Mouse (Mus musculus): Measurements from ENCODE around the gene Zfp36l2. TPM values are rescaled to one million over a fixed set of nuclear protein-coding genes. Genes with fewer than 3 reads are reported as not detected.

The Zfp36l2 gene
- polyA plus RNA-seq, 1 experiment from 2014 or later, result 15.6 TPM

DNA sequence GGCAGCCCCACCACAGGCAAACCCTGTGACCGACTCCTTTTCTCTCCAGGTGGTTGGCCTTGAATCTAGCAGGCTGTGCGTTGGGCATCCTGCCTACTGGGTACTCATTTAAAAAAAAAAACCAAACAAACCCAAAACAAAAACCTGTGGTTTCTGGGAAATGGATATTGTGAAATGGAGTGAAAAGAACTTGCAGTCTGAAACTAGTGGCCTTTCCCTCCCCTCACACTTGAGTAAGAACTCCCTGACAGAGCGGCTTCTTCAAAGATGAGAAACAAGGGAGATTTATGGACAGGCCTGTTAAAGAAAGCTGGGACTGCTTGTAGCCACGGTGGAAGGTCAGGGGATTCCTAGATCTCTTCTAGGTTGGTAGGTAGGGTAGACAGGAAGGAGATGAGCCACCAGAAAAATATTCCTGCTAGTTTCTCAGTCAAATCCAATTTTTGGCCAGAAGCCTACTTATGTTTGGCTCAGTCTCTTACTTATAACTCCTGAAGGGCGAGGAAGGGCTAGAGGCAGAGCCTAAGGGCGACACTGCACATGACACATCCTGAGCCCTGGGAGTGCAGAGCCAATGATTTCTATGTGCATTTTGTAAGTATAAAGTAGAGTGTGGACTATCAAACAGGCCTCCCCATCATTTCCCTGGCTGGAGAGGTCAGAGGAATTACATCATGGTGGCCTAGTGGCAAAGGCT, 27.7 kb upstream of the Zfp36l2 start:
- H3K4me3 ChIP-seq (ENCODE audit: low read depth, low read length), result no peak overlapping the region
- ATAC-seq (peak; percentile 53), DNase-seq (ENCODE audit: low spot score) (peak; percentile 75)
- TF ChIP-seq EP300 (IDR thresholded peaks at IDR 0.05) (peak; percentile 64), CTCF (IDR thresholded peaks at IDR 0.05) (no peak)
- no peaks in the 10 kb centered on the region for H3K27me3 ChIP-seq (replicated peaks; ENCODE audit: insufficient read depth, low read length)
- no peaks in the 10 kb centered on the region for H3K4me1 ChIP-seq (ENCODE audit: insufficient read depth, low read depth, low read length)
- H3K27ac ChIP-seq (ENCODE audit: low read length), result peak overlapping the region; percentile 23; the same call in 1 of the 2 replicates
- H3K9ac ChIP-seq (replicated peaks; ENCODE audit: low read depth), result no peak overlapping the region
- no peak overlapping the region for H3K4me2 ChIP-seq (replicated peaks; ENCODE audit: low read depth, low read length)
- H3K36me3 ChIP-seq (ENCODE audit: insufficient read depth, low read length), result 0 out of 2 replicates have a peak, but pooled peaks cover 3% of the 10 kb centered on the region
- H3K9me3 ChIP-seq (ENCODE audit: low read length), result no peaks in the 10 kb centered on the region
- 58% methylated on average over 6 of the region's 6 CpGs for WGBS

DNA sequence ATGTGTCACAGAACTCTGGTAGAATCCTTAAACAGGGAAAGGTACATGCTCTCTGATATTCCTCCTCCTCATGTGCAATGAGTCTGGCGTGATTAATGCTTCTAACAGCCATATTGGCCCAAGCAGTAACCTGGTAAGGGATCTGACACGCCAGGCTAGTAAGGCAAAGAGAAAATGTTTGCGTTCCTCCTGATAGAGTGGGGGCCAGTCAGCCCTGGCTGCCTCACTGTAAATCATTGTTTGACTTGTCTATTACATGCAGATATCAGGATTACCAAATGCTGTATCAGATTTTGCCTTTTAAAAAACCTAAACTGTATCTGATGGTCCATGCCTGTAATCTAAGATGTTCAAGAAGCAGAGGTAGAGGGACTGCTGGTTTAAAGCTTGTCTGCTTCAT, 25.7 kb upstream of the Zfp36l2 start:
- Histone ChIP-seq H3K9me3 (ENCODE audit: low read length) (no peaks in the 10 kb centered on the region), H3K4me2 (replicated peaks; ENCODE audit: low read depth, low read length) (no peak overlapping the region), H3K27me3 (replicated peaks; ENCODE audit: insufficient read depth, low read length) (no peaks in the 10 kb centered on the region), H3K27ac (ENCODE audit: low read length) (no peak overlapping the region), H3K9ac (replicated peaks; ENCODE audit: low read depth) (no peak overlapping the region), H3K4me1 (ENCODE audit: insufficient read depth, low read depth, low read length) (no peaks in the 10 kb centered on the region), H3K36me3 (ENCODE audit: insufficient read depth, low read length) (0 out of 2 replicates have a peak, but pooled peaks cover 3% of the 10 kb centered on the region), H3K4me3 (ENCODE audit: low read depth, low read length) (no peak overlapping the region)
- 79% methylated on average over 3 of the region's 3 CpGs for WGBS
- DNase-seq (ENCODE audit: low spot score) (no peak), ATAC-seq (no peak)
- no peak for TF ChIP-seq CTCF (IDR thresholded peaks at IDR 0.05)
- TF ChIP-seq EP300 (IDR thresholded peaks at IDR 0.05), result no peak

DNA sequence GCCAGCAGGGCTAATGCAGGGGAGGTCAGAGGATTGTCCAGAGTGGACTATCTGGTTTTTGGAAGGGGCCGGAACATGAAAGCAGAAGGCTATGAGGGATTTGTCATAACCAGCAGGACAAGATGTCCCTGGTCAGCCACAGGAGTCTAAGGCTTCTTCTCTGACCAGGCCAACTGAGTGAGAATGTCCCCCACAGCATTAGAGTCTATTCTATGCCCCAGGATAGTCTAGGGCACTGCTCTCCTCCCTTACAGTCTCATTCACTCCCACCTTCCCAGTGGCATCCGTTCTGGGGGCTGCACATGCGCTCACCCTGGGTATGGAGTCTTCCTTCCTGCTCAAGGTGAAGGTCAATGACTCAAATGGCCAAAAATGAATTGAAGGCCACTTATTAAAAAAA, 19.9 kb upstream of the Zfp36l2 start:
- DNase-seq (ENCODE audit: low spot score) (no peak), ATAC-seq (no peak)
- Histone ChIP-seq H3K9me3 (ENCODE audit: low read length) (no peaks in the 10 kb centered on the region), H3K4me3 (ENCODE audit: low read depth, low read length) (no peak overlapping the region), H3K4me1 (ENCODE audit: insufficient read depth, low read depth, low read length) (no peaks in the 10 kb centered on the region), H3K36me3 (ENCODE audit: insufficient read depth, low read length) (0 out of 2 replicates have a peak, but pooled peaks cover 3% of the 10 kb centered on the region), H3K9ac (replicated peaks; ENCODE audit: low read depth) (no peak overlapping the region), H3K4me2 (replicated peaks; ENCODE audit: low read depth, low read length) (no peak overlapping the region), H3K27me3 (replicated peaks; ENCODE audit: insufficient read depth, low read length) (no peaks in the 10 kb centered on the region), H3K27ac (ENCODE audit: low read length) (no peak overlapping the region)
- TF ChIP-seq EP300 (IDR thresholded peaks at IDR 0.05) (no peak), CTCF (IDR thresholded peaks at IDR 0.05) (no peak)
- 95% methylated on average over 3 of the region's 3 CpGs for WGBS

DNA sequence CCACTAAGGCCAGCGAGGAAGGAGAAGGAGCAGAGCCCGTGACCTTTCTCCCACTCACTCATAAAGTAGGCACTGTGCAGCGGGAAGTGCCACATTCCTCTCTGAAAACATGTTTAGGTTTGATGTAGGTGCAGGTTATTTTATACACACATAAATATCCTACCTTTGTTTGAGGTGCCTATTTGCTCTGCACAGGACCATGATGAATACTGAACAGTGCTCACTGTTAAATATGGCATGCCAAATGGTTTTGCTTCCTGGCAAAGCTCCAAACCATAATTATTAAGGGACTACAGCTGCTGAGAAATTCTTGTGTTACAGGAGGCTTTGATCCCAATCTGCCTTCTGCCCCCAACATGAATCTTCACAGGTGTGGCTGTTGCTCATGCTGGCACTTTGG, 18.5 kb upstream of the Zfp36l2 start:
- Histone ChIP-seq H3K4me2 (replicated peaks; ENCODE audit: low read depth, low read length) (no peak overlapping the region), H3K36me3 (ENCODE audit: insufficient read depth, low read length) (no peaks in the 10 kb centered on the region), H3K4me1 (ENCODE audit: insufficient read depth, low read depth, low read length) (no peaks in the 10 kb centered on the region), H3K9ac (replicated peaks; ENCODE audit: low read depth) (no peak overlapping the region), H3K4me3 (ENCODE audit: low read depth, low read length) (no peak overlapping the region), H3K27ac (ENCODE audit: low read length) (no peak overlapping the region), H3K27me3 (replicated peaks; ENCODE audit: insufficient read depth, low read length) (no peaks in the 10 kb centered on the region), H3K9me3 (ENCODE audit: low read length) (no peaks in the 10 kb centered on the region)
- TF ChIP-seq CTCF (IDR thresholded peaks at IDR 0.05), result no peak
- no peak for TF ChIP-seq EP300 (IDR thresholded peaks at IDR 0.05)
- DNase-seq (ENCODE audit: low spot score) (no peak), ATAC-seq (no peak)
- WGBS, result 74% methylated on average over 3 of the region's 3 CpGs

DNA sequence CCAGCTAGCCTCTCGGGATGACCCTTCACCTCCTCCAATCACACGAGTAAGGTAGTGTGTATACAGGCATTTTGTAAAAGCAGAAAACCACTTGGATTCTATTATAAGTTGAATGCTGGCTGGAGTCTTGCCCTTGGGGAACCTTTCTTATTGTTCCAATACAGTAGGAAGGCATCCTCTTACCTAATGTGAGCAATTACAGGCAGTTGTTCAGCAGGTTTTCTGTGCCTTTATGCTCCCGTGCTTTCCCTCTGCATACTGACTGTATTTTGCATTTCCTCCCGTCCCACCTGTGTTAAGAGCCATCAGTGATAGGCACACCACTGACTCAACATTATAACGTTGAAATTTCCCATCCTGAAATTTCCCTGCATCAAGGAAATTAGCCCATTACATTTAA, 17.2 kb upstream of the Zfp36l2 start:
- no peak overlapping the region for H3K4me2 ChIP-seq (replicated peaks; ENCODE audit: low read depth, low read length)
- ATAC-seq, result no peak
- no peaks in the 10 kb centered on the region for H3K27me3 ChIP-seq (replicated peaks; ENCODE audit: insufficient read depth, low read length)
- TF ChIP-seq CTCF (IDR thresholded peaks at IDR 0.05), result no peak
- no peak for TF ChIP-seq EP300 (IDR thresholded peaks at IDR 0.05)
- no peak overlapping the region for H3K9ac ChIP-seq (replicated peaks; ENCODE audit: low read depth)
- H3K4me3 ChIP-seq (ENCODE audit: low read depth, low read length), result no peak overlapping the region
- no peak overlapping the region for H3K27ac ChIP-seq (ENCODE audit: low read length)
- DNase-seq (ENCODE audit: low spot score), result no peak
- no peaks in the 10 kb centered on the region for H3K36me3 ChIP-seq (ENCODE audit: insufficient read depth, low read length)
- 73% methylated on average over 5 of the region's 5 CpGs for WGBS
- no peaks in the 10 kb centered on the region for H3K9me3 ChIP-seq (ENCODE audit: low read length)
- H3K4me1 ChIP-seq (ENCODE audit: insufficient read depth, low read depth, low read length), result no peaks in the 10 kb centered on the region

DNA sequence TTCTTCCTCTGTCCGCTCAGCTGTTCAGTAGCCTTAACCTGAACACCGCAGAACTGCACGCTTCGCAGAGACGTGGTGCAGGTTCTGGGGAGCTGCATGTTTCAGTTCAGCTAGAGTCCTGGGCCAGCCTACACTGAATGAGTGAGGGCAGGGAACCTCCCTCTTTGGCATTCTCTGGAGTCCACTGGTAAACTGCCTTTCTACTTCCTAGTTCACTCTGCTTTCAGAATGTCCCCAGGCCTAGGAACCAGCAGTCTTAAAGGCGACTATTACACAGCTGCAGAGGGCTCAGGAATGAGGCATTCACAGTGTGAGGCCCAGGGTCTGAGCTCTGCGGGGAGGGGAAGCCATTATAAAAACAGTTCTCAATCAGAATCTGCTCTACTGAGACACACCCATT, 15.6 kb upstream of the Zfp36l2 start:
- Histone ChIP-seq H3K4me3 (ENCODE audit: low read depth, low read length) (no peak overlapping the region), H3K4me1 (ENCODE audit: insufficient read depth, low read depth, low read length) (no peaks in the 10 kb centered on the region), H3K36me3 (ENCODE audit: insufficient read depth, low read length) (no peaks in the 10 kb centered on the region), H3K9me3 (ENCODE audit: low read length) (no peaks in the 10 kb centered on the region), H3K27me3 (replicated peaks; ENCODE audit: insufficient read depth, low read length) (no peaks in the 10 kb centered on the region), H3K27ac (ENCODE audit: low read length) (no peak overlapping the region), H3K4me2 (replicated peaks; ENCODE audit: low read depth, low read length) (no peak overlapping the region), H3K9ac (replicated peaks; ENCODE audit: low read depth) (no peak overlapping the region)
- DNase-seq (ENCODE audit: low spot score) (peak; percentile 35), ATAC-seq (no peak)
- WGBS, result 73% methylated on average over 7 of the region's 7 CpGs
- TF ChIP-seq CTCF (IDR thresholded peaks at IDR 0.05) (no peak), EP300 (IDR thresholded peaks at IDR 0.05) (no peak)
